In the genomic region with DNA sequence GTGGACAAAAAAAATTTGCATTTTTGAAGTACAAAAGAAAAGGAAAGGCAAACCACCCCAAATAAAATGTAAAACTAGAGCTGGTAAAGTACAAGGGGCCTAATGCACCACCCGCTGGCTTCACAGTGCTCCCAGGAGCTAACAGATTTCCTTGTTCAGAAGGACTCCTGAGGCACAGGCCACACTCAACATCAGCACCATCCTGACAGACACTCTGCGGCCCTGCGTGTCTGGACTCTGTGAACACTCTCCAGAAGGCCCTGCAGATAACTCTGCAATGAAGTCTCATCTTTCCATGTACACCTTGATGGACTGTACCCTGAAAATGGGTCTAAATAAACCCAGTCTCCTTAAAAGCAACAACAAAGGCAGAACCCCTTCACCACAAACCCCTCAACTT, we compare ENCODE assay signal across 11 mouse cellular contexts. TPM values are rescaled to one million over a fixed set of nuclear protein-coding genes. Genes with fewer than 3 reads are reported as not detected.
DNase-seq lines count a peak whose midpoint lies in the region; ATAC-seq and TF ChIP-seq lines count a peak whose summit lies in the region.
"Had no signal": no experiment of that assay in that cellular context is flagged by ENCODE, and none has a peak within 500 bp of the region (broad histone marks: within the 10 kb centered on the region; RNA-seq: fewer than 3 reads in every experiment).

No protein-coding gene starts in this region.

- H3K27ac ChIP-seq in heart, embryonic 12.5 days (ENCODE audit: poor library complexity, severe bottlenecking) = peak overlapping the region; percentile 60
- peak overlapping the region; percentile 65 for H3K27ac ChIP-seq in lung, postnatal 0 days (ENCODE audit: low read length)
- 0 out of 2 replicates have a peak overlapping the region, but pooled peaks have one; percentile 27 for H3K27ac ChIP-seq in intestine, embryonic 15.5 days
- no peak overlapping the region for H3K27ac ChIP-seq in stomach, embryonic 14.5 days (ENCODE audit: low read length)
- H3K27ac ChIP-seq: macrophage had no signal

- H3K4me2 ChIP-seq in heart, embryonic 12.5 days = no peak overlapping the region
- H3K4me2 ChIP-seq in lung, postnatal 0 days (replicated peaks; ENCODE audit: low read depth, low read length) = no peak overlapping the region
- H3K4me2 ChIP-seq in intestine, embryonic 15.5 days (replicated peaks) = no peak overlapping the region
- no peak overlapping the region for H3K4me2 ChIP-seq in stomach, embryonic 14.5 days (replicated peaks; ENCODE audit: low read depth, low read length)

- H3K27me3 ChIP-seq in heart, embryonic 12.5 days (replicated peaks) = no peaks in the 10 kb centered on the region
- no peaks in the 10 kb centered on the region for H3K27me3 ChIP-seq in lung, postnatal 0 days (replicated peaks; ENCODE audit: insufficient read depth, low read length)
- no peaks in the 10 kb centered on the region for H3K27me3 ChIP-seq in intestine, embryonic 15.5 days (replicated peaks)
- H3K27me3 ChIP-seq in stomach, embryonic 14.5 days (ENCODE audit: control insufficient read depth, insufficient read depth, low read length) = no peaks in the 10 kb centered on the region

- no peak for TF ChIP-seq CTCF in lung, postnatal 0 days (IDR thresholded peaks at IDR 0.05)
- TF ChIP-seq CTCF in lung, adult 2 months (IDR thresholded peaks at IDR 0.05; ENCODE audit: insufficient read depth, low read length) = no peak

- ATAC-seq in heart, embryonic 12.5 days (ENCODE audit: insufficient number of reproducible peaks, low FRiP score) = no peak
- no peak for ATAC-seq in lung, postnatal 0 days
- ATAC-seq in intestine, embryonic 15.5 days = no peak
- ATAC-seq in stomach, embryonic 14.5 days (ENCODE audit: insufficient number of reproducible peaks, insufficient read depth, low FRiP score, low read depth) = 0 out of 2 replicates have a peak, but pooled peaks have one; percentile 18

- 53% methylated on average over 3 of the region's 3 CpGs for WGBS in heart, embryonic 12.5 days
- 63% methylated on average over 3 of the region's 3 CpGs for WGBS in lung, postnatal 0 days
- WGBS in lung, adult 2 months = 48% methylated on average over 3 of the region's 3 CpGs
- 51% methylated on average over 3 of the region's 3 CpGs for WGBS in intestine, embryonic 15.5 days
- WGBS in stomach, embryonic 14.5 days = 69% methylated on average over 3 of the region's 3 CpGs

- H3K9me3 ChIP-seq in heart, embryonic 12.5 days (replicated peaks) = no peaks in the 10 kb centered on the region
- H3K9me3 ChIP-seq in lung, postnatal 0 days (ENCODE audit: low read length) = no peaks in the 10 kb centered on the region
- H3K9me3 ChIP-seq in intestine, embryonic 15.5 days = no peaks in the 10 kb centered on the region
- no peaks in the 10 kb centered on the region for H3K9me3 ChIP-seq in stomach, embryonic 14.5 days (ENCODE audit: control insufficient read depth, low read depth, low read length)

- no peak for TF ChIP-seq POLR2A in lung, adult 2 months (IDR thresholded peaks at IDR 0.05; ENCODE audit: borderline replicate concordance, extremely low read depth, low read depth, low read length)

- H3K9ac ChIP-seq in heart, embryonic 12.5 days = no peak overlapping the region; the same call in 1 of the 2 replicates
- no peak overlapping the region for H3K9ac ChIP-seq in lung, postnatal 0 days (replicated peaks; ENCODE audit: low read depth)
- H3K9ac ChIP-seq in intestine, embryonic 15.5 days = no peak overlapping the region
- H3K9ac ChIP-seq in stomach, embryonic 14.5 days (replicated peaks; ENCODE audit: low read depth, low read length) = no peak overlapping the region

- peaks cover 37% of the 10 kb centered on the region for H3K36me3 ChIP-seq in heart, embryonic 12.5 days
- H3K36me3 ChIP-seq in lung, postnatal 0 days (ENCODE audit: insufficient read depth, low read length) = no peaks in the 10 kb centered on the region
- 0 out of 2 replicates have a peak, but pooled peaks cover 1% of the 10 kb centered on the region for H3K36me3 ChIP-seq in intestine, embryonic 15.5 days
- H3K36me3 ChIP-seq in stomach, embryonic 14.5 days (ENCODE audit: control insufficient read depth, insufficient read depth, low read length) = no peaks in the 10 kb centered on the region; the same call in 1 of the 2 replicates

- DNase-seq in heart, postnatal 36 days = no peak
- no peak for DNase-seq in lung, postnatal 0 days (ENCODE audit: low spot score)
- DNase-seq in lung, adult 2 months = no peak
- no peak for DNase-seq in thymus, postnatal 36 days
- DNase-seq in left cerebral cortex, adult 11 months (ENCODE audit: low spot score) = no peak
- DNase-seq: cerebellum, adult 9-10 months; layer of hippocampus, adult 9-11 months had no signal

- peaks cover 60% of the 10 kb centered on the region for H3K4me1 ChIP-seq in heart, embryonic 12.5 days (replicated peaks)
- peaks cover 22% of the 10 kb centered on the region; the same call in 1 of the 2 replicates for H3K4me1 ChIP-seq in lung, postnatal 0 days (ENCODE audit: insufficient read depth, low read depth, low read length)
- peaks cover 56% of the 10 kb centered on the region for H3K4me1 ChIP-seq in lung, adult 2 months (ENCODE audit: control insufficient read depth, insufficient read depth, low read length)
- H3K4me1 ChIP-seq in intestine, embryonic 15.5 days (replicated peaks) = peaks cover 20% of the 10 kb centered on the region
- peaks cover 25% of the 10 kb centered on the region; the same call in 1 of the 2 replicates for H3K4me1 ChIP-seq in stomach, embryonic 14.5 days (ENCODE audit: control insufficient read depth, insufficient read depth, low read length)

- no peak for TF ChIP-seq EP300 in lung, postnatal 0 days (IDR thresholded peaks at IDR 0.05)

- H3K4me3 ChIP-seq in heart, embryonic 12.5 days = no peak overlapping the region
- H3K4me3 ChIP-seq in lung, postnatal 0 days (ENCODE audit: low read depth, low read length) = no peak overlapping the region
- no peak overlapping the region for H3K4me3 ChIP-seq in lung, adult 2 months (replicated peaks; ENCODE audit: extremely low read depth, low read depth, low read length)
- H3K4me3 ChIP-seq in intestine, embryonic 15.5 days (replicated peaks) = no peak overlapping the region
- no peak overlapping the region for H3K4me3 ChIP-seq in stomach, embryonic 14.5 days (ENCODE audit: low read depth, low read length)

- intact Hi-C loops in heart, postnatal 36 days (cut with DNase I) = no loop called here

RNA-seq across cellular contexts. Expression of a gene that starts 22.5 kb away (rescaled TPM):
- polyA plus RNA-seq in heart, embryonic 12.5 days (2016; fragmentation: Nextera tagmentation; extraction: Ambion mirVana) = 191 and 206 TPM in 2 replicates
- total RNA-seq in heart, postnatal 36 days (2021) = 100 to 1,000 TPM; 272 to 292 TPM
- polyA plus RNA-seq in lung, postnatal 0 days (2015; fragmentation: Nextera tagmentation; extraction: Ambion mirVana) = 362 and 383 TPM in 2 replicates
- 86.3 and 127 TPM in 2 replicates for polyA plus RNA-seq in lung, adult 2 months (2012; rRNA removed)
- 163 and 169 TPM in 2 replicates for polyA plus RNA-seq in intestine, embryonic 15.5 days (2015; fragmentation: Nextera tagmentation; extraction: Ambion mirVana)
- 223 and 245 TPM in 2 replicates for polyA plus RNA-seq in stomach, embryonic 14.5 days (2014; fragmentation: Nextera tagmentation; extraction: Ambion mirVana)
- polyA plus RNA-seq: macrophage had no signal
